Mouse (Mus musculus): Measurements from ENCODE around the gene Thumpd3.

DNA sequence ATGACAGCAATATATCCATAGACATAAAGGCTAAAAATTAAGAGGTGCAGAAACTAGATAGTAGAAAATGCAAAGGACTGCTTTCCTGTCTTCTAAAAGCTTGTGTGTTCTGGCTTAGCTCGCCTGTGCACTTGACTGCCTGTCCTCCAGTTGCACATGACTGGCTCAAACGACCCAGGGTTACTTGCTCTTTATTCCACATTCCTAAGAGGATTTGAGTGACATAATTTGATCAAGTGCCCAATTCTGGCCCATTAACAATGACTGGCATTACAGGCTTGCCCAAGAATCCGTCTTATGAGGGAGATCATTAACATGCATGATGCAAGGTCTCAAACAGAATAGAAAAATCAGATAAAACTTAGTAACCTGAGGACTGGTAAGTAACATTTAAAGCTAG is 16.2 kb downstream of the Thumpd3 start:
- no peak for TF ChIP-seq CTCF (IDR thresholded peaks at IDR 0.05; ENCODE audit: control insufficient read depth, insufficient read depth, insufficient read length)
- no peak for TF ChIP-seq CEBPB (IDR thresholded peaks at IDR 0.05; ENCODE audit: low read depth)
- TF ChIP-seq MAX (IDR thresholded peaks at IDR 0.05) = no peak

All from C2C12 (cell line).